Mouse (Mus musculus) left cerebral cortex, adult 2 months (tissue): ENCODE measurements around the gene Nfatc4. TPM values are rescaled to one million over a fixed set of nuclear protein-coding genes. Genes with fewer than 3 reads are reported as not detected.
A peak's percentile ranks its signal among the peaks of the same experiment; 100 is the strongest.

Source experiments
- DNase-seq, 2 experiments: peaks; one replicate each; pipeline ENCODE4 v3.0.0; 2021 to 2022; ENCODE audit warnings: low spot score in 2 of 2, mixed read lengths in 1 of 2; ENCODE audit errors: extremely low spot score in 1 of 2
- H3K27ac ChIP-seq: fragments of 200-600 bp; 2 replicates; pipeline ENCODE4 v1.8.1; 2022
- H3K4me3 ChIP-seq: fragments of 200-600 bp; 2 replicates; pipeline ENCODE4 v1.8.1; 2022
- CTCF ChIP-seq: fragments of 200-600 bp; IDR thresholded peaks from 2 replicates; pipeline ENCODE4 v1.8.1; 2022; ENCODE audit warnings: antibody characterized with exemption, mild to moderate bottlenecking, moderate library complexity
- intact Hi-C: fragments of 180-260 bp; cut with DNase I; formaldehyde crosslinking; loops from one replicate; pipeline ENCODE4 v1.15.1; 2025
- total RNA-seq, 2 experiments: library from RNA; stranded (reverse); gene quantifications; 2 replicates each; pipeline ENCODE4 v1.2.3; 2021

Nfatc4 gene
- total RNA-seq, 2 experiments from 2014 or later: 1.1 to 2.6 TPM

GRCm38 (mm10) chr14:55785195-55785594 is 37.7 kb upstream of the Nfatc4 start:
- Histone ChIP-seq H3K27ac (no peak overlapping the region), H3K4me3 (no peak overlapping the region)
- intact Hi-C loops: no loop called here
- no peak for DNase-seq
- TF ChIP-seq CTCF: no peak; the same call in 1 of the 2 replicates

GRCm38 (mm10) chr14:55787731-55788130 is 35.2 kb upstream of the Nfatc4 start:
- DNase-seq: no peak
- intact Hi-C loops: no loop called here
- Histone ChIP-seq H3K27ac (no peak overlapping the region), H3K4me3 (no peak overlapping the region)
- no peak for TF ChIP-seq CTCF

GRCm38 (mm10) chr14:55788256-55789050 is 34.5 kb upstream of the Nfatc4 start, which contains the start of gene Ripk3:
Gene Ripk3 (minus strand): TSS chr14:55788865.
- no peak for DNase-seq
- intact Hi-C loops: no loop called here
- no peak for TF ChIP-seq CTCF
- Histone ChIP-seq H3K27ac (no peak within 1 kb of the TSS), H3K4me3 (0 out of 2 replicates have a peak within 1 kb of the TSS, but pooled peaks have one; percentile 11)

GRCm38 (mm10) chr14:55793461-55793860 is 29.5 kb upstream of the Nfatc4 start:
- no peak for TF ChIP-seq CTCF
- intact Hi-C loops: no loop called here
- Histone ChIP-seq H3K27ac (no peak overlapping the region), H3K4me3 (no peak overlapping the region)
- DNase-seq: no peak

GRCm38 (mm10) chr14:55793946-55794345 is 29.0 kb upstream of the Nfatc4 start:
- Histone ChIP-seq H3K4me3 (no peak overlapping the region), H3K27ac (no peak overlapping the region)
- intact Hi-C loops: no loop called here
- TF ChIP-seq CTCF: no peak
- no peak for DNase-seq

- TF ChIP-seq CTCF: no peak
- Histone ChIP-seq H3K4me3 (no peak overlapping the region), H3K27ac (no peak overlapping the region)
- no peak for DNase-seq
- intact Hi-C loops: no loop called here
These were observed 27.4 kb upstream of the Nfatc4 start for GRCm38 (mm10) chr14:55795380-55796163.

GRCm38 (mm10) chr14:55814885-55815284 is 8.1 kb upstream of the Nfatc4 start:
- TF ChIP-seq CTCF: no peak
- no peak overlapping the region for H3K27ac ChIP-seq
- intact Hi-C loops: no loop called here
- peak overlapping the region; percentile 51 for H3K4me3 ChIP-seq
- DNase-seq: peak in 1 of 2 experiments; percentile 25

GRCm38 (mm10) chr14:55815310-55815751 is 7.6 kb upstream of the Nfatc4 start:
- no peak for TF ChIP-seq CTCF
- intact Hi-C loops: no loop called here
- H3K27ac ChIP-seq: no peak overlapping the region
- peak overlapping the region; percentile 51 for H3K4me3 ChIP-seq
- peak in 1 of 2 experiments; percentile 25 for DNase-seq

- Histone ChIP-seq H3K4me3 (no peak overlapping the region), H3K27ac (no peak overlapping the region)
- peak; percentile 2 to 5 for DNase-seq
- intact Hi-C loops: loop anchor here (5.0 kb wide), 1 partner anchor 38 kb away; the partner anchor contains the start of gene Adcy4
- TF ChIP-seq CTCF: no peak
These were observed 3.0 kb upstream of the Nfatc4 start for GRCm38 (mm10) chr14:55819845-55820405.

- peak in 1 of 2 experiments; percentile 3 for DNase-seq
- Histone ChIP-seq H3K4me3 (no peak overlapping the region), H3K27ac (no peak overlapping the region)
- intact Hi-C loops: loop anchor here (5.0 kb wide), 1 partner anchor 38 kb away; the partner anchor contains the start of gene Adcy4
- TF ChIP-seq CTCF: no peak
These were observed 2.4 kb upstream of the Nfatc4 start for GRCm38 (mm10) chr14:55820576-55820975.

GRCm38 (mm10) chr14:55822435-55822990 is 431 bp upstream of the Nfatc4 start:
- Histone ChIP-seq H3K4me3 (peak overlapping the region; percentile 46), H3K27ac (peak overlapping the region; percentile 56; the same call in 1 of the 2 replicates)
- peak; percentile 34 to 46 for DNase-seq
- intact Hi-C loops: loop anchor here (1.0 to 5.0 kb wide), 3 partner anchors 40 to 97 kb away; partner anchors contain the start of gene Adcy4
- peak; percentile 93 for TF ChIP-seq CTCF
